Mouse (Mus musculus): ENCODE measurements around the gene Pcgf1.

DNA sequence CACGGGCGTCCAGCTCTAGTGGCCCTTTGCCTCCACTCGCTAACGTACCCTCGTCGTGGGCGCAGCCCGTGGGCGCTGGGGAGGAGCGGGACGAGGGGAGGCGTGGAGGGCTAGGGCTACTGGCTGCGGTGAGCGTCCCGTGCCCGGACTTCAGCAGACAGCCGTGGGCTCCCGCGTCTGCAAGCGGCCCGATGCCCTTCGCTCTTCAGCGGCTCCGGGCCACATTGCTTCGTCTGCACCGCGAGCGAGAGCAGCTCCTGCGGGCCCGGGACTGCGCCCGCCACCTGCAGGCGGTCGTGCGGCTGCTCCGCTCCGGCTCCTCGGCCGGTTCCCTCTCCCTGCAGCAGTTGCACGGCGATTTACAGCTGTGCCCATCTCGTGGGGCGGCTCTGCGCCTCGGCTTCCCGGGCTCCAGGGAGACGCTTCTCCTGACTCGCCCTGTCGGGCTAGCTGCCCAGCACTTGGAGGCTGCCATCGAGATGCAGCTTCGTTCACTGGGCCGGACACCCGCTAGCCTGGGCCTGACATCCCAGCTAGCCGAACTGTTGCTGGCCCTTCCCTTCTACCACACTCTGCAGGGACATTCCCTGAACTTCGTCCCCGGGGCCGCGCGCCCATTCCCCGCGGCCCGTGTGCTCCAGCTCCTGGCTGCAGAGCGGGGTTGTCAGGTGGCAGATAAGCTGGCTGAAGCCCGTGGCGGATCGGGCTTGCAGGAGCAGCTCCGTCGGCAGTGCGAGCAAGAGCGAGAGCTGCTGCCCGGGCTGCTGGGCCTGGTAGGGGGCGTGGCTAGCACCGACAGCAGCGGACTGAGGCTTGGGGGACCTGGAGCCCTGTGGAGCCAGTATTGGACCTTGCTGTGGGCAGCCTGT lies 24.3 kb downstream of the Pcgf1 start:
- no peak for TF ChIP-seq GATA1 (IDR thresholded peaks at IDR 0.05; ENCODE audit: borderline replicate concordance, low read length)
- TF ChIP-seq FLI1 (IDR thresholded peaks at IDR 0.05; ENCODE audit: low read length) = no peak
